Mouse (Mus musculus) right cerebral cortex, adult 2 months (tissue): ENCODE measurements around the gene Map2k6.

Experiments
- DNase-seq, 2 experiments: peaks; one replicate each; pipeline ENCODE4 v3.0.0; 2021 to 2022; ENCODE audit warnings: low spot score in 2 of 2

Gene Map2k6

DNA sequence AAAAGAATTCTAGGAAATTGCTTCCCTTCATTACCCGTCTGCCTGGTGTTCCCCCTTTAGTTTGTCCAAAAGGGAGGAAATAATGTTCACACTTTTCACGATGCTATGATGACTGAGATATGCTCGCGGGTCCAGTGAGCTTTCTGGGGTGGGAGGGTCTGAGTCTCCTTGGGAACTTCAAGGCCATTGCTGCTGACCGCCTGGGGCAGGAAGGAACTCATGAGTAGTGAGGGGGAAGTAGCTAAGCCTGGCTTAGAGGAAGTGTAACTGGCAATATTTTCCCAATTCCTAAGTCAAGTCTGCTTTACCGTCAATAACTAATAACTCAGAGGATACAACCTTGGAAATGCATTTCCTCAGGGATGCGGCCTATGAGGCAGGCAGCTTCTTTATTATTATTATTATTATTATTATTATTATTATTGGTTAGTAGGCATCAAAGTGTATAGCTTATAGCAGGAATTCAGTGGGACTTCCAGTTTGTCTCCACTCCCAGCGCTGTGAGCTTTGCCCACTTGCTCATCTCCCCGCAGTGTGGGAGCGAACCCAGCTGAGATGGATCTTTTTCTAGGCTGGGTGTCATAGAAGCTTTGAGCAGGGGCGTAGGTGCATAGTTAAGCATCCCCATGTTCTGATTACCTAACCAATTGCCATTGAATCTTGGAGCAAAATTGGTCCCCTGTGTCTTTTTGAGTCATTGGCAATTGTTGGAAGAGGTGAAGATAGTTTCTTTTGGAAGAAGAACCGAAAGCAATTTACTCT lies 163.6 kb downstream of the Map2k6 start:
- DNase-seq, result no peak

DNA sequence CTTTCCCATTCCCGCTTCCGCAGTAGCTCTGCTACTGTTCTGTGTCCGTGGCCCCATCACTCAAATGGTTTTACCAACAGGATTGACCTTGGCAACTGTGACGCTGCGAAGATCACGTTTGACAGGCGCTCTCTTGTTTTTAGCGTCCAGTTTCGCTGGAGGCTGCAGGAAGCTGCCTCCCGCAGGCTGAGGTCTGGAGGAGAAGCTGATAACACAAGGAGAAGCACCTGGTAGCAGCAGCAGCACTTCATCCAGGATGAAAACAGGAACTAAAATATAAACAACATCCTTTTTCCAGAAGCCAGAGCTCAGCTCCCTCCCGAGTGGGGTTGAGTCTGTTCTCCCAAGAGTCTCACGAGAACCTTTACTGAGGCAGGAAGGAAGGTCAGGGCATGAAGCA lies 164.3 kb downstream of the Map2k6 start:
- DNase-seq, result no peak

DNA sequence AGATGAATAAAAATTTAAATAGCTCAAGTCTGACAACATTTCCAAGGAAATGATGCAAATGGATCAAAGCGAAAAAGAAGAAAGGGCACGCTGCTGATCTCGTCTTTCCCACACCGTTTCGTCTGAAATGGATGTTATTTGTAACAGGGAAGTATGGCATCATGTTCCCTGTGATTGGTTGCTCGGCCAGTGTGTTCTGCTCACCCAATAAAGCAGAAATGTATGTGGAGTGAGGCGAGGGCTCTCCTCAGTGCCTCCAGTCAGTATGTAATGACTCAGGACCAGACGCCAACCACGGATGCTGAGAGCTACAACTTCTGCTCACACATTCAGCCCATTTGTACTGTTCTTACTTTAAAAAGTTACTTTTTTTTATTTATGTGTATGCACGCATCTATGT lies 164.9 kb downstream of the Map2k6 start:
- no peak for DNase-seq

DNA sequence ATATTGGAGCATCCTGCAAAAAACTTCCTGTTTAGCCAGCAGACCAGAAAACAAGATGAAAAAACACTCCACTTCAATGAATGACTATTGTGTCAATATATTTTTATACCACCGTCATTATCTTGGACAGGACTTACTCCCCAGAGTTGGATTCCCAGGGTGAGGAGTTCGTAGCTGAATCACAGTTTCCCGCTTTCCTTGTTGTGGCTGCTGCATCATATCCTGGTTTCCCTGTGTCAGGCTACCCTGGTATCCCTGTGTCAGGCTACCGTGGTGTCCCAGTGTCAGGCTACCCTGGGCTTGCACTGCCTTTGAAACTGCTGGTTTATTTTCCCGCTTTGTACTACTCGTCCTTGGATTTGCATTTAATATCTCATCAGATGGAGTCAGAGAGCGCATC lies 167.4 kb downstream of the Map2k6 start:
- DNase-seq, result no peak

DNA sequence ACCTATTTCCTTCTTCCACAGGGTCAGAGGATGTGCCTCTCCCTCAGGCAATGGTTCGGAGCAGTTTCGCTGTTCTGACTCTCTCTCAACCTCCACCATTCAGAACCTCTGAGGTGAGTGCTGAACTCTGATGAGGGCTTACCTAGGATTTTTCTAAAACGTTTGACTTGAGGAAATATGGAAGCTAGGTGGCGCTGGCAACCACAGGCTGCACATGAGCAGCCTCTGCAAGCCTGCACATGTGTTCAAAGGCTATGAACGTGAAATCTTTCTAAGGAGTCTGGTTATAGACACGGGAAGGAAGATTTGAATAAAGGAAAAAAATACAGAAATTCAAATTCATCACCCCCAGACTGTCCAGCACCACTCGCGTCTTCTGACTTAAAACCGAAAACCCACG lies 173.6 kb downstream of the Map2k6 start:
- DNase-seq, result peak; percentile 75 to 76
